Mouse (Mus musculus) small intestine, adult 2 months (tissue): ENCODE measurements around the gene Psmb5.

ENCODE experiments used
- CTCF ChIP-seq: fragments of 200-500 bp; IDR thresholded peaks from 2 replicates; pipeline ENCODE4 v1.5.1; 2012; ENCODE audit warnings: low read depth, mild to moderate bottlenecking, control low read depth, inconsistent platforms, low read length, moderate library complexity, mixed read lengths; ENCODE audit not compliant: insufficient replicate concordance, insufficient read length; ENCODE audit errors: extremely low read depth
- POLR2A ChIP-seq: fragments of 200-500 bp; IDR thresholded peaks from 2 replicates; pipeline ENCODE4 v1.6.1; 2012; ENCODE audit warnings: low read depth, mild to moderate bottlenecking, control low read depth, inconsistent platforms, low read length, moderate library complexity

- TF ChIP-seq CTCF (no peak), POLR2A (no peak)
Measured at GRCm38 (mm10) chr14:54664477-54665222, 46.8 kb upstream of the Psmb5 start.
